Mouse (Mus musculus) spleen, adult 12 weeks (tissue): Measurements from ENCODE around the gene Ndufaf8.

Source experiments
- DNase-seq: peaks from one replicate; pipeline ENCODE4 v3.0.0; 2022; ENCODE audit warnings: low spot score

Ndufaf8 gene

GRCm38 (mm10) chr11:120086702-120087152 is 12.0 kb upstream of the Ndufaf8 start, which contains the start of gene Cep131:
Gene Cep131 (minus strand): TSS chr11:120086827.
- peak; percentile 93 for DNase-seq

DNA sequence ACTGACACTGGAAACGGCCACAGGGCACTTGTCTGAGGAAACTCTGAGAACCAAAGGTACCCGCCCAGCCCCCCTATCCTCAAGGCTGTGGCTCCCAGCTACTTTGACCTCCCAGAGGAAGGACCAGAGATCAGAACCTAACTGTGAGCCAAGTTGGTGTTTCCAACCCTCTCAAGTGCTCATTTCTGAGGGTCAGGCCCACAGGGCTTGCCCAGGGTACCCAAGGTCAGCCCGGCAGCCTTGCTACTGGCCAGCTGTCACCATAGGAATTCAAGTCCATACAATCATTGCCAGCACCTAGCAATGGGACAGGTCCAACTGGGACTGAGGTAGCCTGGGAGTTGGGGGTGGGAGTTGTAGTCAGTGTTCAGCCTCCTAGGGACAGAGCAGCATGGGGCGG is 8.1 kb upstream of the Ndufaf8 start:
- DNase-seq = no peak

DNA sequence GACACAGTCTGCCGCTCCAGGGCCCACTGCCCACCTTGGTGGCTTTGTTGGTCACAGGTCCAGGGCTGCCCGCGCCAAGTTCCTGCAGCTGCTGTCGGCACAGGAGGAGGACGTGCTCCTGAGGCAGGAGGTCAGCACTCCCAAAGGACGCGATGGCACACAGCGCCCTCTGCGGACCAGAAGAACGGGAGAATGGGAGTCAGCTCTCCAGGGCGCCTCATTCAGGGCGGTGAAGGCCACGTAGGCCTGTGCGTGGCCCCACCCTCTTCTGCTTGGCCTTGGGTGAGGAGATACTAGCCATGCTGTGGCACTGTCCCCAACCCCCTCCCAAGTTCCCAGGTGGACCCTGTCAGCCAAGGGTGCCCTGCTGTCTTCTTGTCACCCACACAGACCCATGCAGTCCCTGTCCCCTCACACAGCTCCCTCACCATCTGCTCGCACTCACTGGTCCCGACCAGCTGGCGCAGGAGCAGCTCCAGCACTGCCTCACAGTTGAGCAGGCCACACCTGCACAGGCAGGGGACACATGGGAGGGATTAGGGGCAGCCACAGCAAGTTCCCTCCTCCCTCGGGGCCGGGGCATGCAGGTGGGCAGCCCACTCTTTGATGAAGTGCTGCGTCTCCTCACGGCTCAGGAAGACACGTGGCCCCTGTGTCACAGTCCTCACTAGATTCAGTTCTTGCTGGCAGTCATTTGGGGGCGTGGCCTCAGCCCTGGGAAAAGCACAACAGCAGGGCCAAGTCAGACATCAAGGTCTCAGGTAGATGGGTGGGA is 5.7 kb upstream of the Ndufaf8 start:
- no peak for DNase-seq

- DNase-seq = peak; percentile 49
Observed at GRCm38 (mm10) chr11:120101036-120101435, 2.3 kb downstream of the Ndufaf8 start.

DNA sequence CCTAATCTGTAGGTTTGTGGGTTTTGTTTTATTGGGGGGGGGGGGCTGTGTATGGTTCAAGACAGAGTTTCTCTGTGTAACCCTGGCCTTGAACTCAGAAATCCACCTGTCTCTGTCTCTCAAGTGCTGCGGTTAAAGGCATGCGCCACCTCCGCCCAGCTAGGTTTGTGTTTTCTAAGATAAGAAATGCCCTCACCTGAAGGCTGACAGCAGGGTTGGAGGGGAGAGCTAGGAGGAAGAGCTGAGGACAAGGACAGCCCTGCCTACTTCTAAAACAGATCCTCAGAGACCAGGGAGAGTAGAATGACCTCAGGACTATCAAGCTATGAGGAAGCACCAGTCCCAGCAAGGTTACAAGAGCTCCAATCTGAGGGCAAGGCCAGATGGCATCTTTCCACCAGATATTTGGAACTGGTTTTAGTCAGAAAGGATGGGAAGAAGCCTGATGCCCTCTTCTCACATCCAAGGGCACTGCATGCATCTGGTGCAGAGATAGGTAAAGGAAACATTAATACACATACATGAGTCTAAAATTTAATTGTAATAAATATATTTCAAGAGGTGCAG is 4.8 kb downstream of the Ndufaf8 start:
- no peak for DNase-seq

- no peak for DNase-seq
Observed at GRCm38 (mm10) chr11:120107026-120107425, 8.3 kb downstream of the Ndufaf8 start.

DNA sequence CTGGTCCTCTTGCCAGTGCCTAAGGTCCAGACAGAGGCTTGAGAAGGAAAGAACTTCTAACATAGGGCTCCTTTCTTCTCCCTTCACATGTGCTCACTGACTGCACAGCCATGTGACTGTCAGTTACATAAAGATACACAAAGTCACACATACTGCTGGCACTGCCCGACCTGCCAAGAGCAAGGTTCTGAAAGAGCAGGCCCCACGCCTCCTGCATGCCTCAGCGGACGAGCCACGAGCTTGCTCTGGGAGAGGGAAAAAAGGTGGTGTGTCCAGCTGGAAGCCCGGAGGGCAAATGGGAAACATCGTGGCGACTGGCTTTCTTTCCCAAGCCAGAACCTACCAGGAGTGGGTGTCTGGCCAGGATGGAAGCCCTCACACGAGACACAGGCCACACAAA is 9.1 kb downstream of the Ndufaf8 start:
- DNase-seq = no peak

- no peak for DNase-seq
Observed at GRCm38 (mm10) chr11:120109558-120110210, 11.0 kb downstream of the Ndufaf8 start.

GRCm38 (mm10) chr11:120110554-120110953 is 11.8 kb downstream of the Ndufaf8 start:
- no peak for DNase-seq

DNA sequence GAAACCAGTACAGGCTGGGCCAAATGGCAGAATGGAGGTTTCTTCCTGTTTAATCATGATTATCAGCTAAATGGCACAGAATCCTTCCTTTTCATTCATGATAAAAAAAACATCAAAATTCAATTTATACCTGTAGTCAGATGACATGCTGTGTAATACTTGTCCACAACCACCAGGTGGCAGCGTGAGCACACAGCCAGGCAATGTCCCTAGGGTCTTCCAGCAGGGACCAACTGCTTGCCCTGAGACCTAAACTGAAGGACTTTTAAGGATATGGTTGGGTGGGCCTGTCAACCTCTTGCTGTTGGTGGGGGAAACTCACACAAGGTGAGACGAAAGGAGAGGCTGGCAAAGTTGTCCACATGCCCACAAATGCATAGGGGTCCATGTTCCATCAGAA is 12.3 kb downstream of the Ndufaf8 start:
- peak; percentile 27 for DNase-seq

DNA sequence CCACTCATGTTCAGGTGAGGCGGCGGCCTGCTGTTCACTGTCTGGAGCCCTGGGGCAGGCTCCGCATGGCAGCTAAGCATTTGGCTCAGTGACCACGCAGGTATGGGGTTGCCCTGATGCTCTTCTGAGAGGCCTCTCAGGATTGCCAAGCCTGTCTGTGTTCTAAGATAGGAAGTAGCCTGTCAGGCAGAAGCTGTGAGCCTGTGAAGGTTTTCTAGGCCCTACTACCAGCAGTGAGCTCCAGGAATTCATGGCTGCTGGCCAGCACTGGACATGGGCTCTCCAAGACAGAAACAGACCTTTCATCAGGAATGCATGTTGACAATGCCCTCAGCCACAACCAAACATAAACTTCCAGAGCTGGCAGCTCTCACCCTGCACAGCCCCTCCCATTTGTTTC is 13.4 kb downstream of the Ndufaf8 start:
- no peak for DNase-seq

DNA sequence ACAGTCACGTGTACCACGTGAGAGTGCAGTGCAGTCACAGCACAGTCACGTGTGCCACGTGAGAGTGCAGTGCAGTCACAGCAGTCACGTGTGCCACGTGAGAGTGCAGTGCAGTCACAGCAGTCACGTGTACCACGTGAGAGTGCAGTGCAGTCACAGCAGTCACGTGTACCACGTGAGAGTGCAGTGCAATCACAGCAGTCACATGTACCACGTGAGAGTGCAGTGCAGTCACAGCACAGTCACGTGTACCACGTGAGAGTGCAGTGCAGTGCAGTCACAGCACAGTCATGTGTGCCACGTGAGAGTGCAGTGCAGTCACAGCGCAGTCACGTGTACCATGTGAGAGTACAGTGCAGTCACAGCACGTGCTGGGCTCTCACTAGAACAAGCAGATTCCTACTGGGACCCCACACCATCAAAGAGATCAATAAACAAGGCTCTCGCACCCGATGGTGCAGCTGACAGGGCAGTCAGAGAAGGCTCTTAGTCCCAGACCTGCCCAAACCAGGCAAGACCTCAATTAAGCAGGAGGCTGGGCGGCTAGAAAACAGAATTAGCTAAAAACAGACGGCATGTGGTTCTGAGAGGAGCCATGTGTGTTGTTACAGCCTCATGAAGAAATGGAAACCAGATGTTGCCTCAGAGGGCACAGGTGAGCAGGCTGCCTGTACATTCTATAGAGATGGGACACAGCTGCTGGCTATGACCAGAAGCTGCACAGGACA is 15.9 kb downstream of the Ndufaf8 start:
- no peak for DNase-seq

DNA sequence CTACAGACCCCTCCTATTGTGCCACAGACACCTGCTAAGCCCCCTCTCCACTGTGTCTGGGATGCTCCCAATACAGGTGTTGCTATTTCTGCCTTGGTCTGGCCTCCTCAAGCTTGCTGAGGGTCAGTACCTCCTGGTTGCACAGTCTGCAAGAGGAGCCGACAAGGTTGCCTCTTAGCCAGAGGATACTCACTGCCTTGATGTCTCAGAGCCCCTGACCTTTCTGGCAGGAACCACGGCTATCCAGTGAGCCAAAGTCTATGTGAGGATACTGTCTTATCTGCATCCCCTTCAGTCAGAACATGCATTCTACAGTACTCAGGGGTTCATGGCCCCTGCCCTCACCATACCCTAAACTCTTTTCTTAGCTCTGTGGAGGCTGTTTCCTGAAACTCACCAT is 18.9 kb downstream of the Ndufaf8 start:
- no peak for DNase-seq

DNA sequence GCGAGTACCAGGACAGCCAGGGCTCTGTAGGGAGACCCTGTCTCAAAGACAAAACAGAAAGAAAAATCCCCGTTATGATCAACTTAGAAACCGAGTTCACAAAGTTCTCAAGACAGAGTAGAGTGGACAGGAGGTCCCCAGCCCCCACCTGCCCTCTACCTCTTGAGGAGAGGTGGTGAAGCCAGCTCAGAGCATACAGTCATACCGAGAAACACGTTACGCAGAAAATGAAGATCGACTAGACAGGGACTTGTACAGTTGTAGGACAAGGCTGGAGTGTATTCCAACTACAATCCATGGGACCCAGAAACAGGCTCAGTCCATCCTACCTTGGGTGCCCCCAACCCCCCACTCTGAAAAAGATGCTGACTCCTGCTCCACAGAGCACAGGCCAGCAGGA is 20.4 kb downstream of the Ndufaf8 start:
- DNase-seq = no peak

GRCm38 (mm10) chr11:120119936-120120541 is 21.3 kb downstream of the Ndufaf8 start:
- no peak for DNase-seq

- DNase-seq = no peak
Observed at GRCm38 (mm10) chr11:120120642-120121420, 22.1 kb downstream of the Ndufaf8 start.

- DNase-seq = no peak
Observed at GRCm38 (mm10) chr11:120122126-120122525, 23.4 kb downstream of the Ndufaf8 start.

GRCm38 (mm10) chr11:120126845-120127244 is 28.1 kb downstream of the Ndufaf8 start:
- DNase-seq = no peak

DNA sequence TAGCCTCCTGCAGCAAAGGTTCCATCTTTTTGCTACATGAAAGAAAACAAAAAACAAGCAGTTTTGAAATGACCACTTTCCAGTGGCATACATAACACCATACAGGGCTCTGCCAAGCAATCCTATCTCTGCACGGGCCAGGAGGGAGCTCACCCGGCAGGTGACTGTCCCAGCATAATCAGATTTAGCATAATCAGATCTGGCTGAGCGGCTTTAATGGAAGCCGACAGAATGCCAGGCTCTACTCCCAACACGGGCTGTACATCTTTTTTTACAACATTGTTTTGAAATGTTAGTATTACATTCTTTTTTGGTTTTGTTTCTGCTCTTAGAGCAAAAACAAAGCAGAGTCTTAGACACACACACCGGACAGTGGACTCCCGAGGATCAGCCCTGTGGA is 30.6 kb downstream of the Ndufaf8 start:
- no peak for DNase-seq

DNA sequence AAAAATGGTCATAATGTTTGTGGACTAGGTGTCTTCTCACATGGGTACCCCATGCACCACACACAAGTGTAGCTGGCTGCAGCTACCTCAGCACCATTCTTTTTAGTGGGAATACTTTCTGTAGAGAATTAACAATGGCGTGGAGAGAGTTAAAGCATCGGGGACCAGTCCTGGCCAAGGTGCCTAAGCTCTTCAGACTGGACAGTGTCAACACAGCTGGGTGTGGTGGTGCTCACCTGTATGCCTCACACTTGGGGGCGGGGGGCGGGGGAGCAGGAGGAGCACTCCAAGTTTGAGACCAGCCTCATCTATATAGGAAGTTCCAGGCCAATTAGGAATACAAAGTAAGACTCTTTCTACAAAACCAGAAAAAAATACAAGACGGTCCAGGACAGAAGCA is 35.4 kb downstream of the Ndufaf8 start:
- no peak for DNase-seq

DNA sequence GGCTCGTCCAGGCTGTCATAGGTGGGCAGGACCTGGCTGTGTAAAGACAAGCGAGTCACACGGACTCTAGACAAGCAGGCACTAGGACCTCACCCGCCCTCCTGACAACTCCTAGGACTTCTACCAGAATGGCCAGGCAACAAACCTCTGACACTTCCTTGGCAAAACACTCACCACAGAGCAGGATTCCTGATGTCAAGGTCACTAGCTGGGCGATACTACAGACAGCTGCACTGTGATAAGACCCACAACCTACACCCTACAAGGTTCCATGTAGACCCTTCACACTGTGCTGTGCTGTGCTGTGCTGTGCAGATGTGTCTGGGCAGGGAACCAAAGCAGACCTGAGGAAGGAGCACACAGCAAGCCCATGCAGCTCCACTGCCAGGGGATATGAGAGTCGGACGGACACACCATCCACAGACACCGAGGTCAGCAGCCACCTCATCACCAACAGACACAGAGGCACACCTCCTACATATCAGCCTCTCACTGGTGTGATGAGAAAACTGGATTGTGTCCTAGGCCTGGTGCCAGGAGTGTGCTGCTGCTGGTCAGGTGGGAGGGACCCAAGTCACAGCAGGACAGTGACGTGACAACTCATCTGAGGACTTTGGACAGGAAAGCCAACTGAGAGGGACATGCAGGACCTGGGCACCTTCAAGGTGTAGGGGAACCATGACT is 36.3 kb downstream of the Ndufaf8 start:
- no peak for DNase-seq
